Mouse (Mus musculus) midbrain, embryonic 11.5 days (tissue): ENCODE measurements around the gene Il12b. TPM values are rescaled to one million over a fixed set of nuclear protein-coding genes. Genes with fewer than 3 reads are reported as not detected.
A peak's percentile ranks its signal among the peaks of the same experiment; 100 is the strongest.

Experiments
- ATAC-seq: fragments of 200-750 bp; cut with Nextera tagmentation; 2 replicates; pipeline ENCODE4 v1.8.0; 2017; ENCODE audit warnings: moderate TSS enrichment, moderate library complexity; ENCODE audit not compliant: low FRiP score
- DNase-seq: peaks from one replicate; pipeline ENCODE4 v3.0.0; 2015; ENCODE audit warnings: low spot score; ENCODE audit errors: missing footprints
- H3K27ac ChIP-seq: fragments of 300-500 bp; sonication (generic); 2 replicates; pipeline ENCODE4 v1.5.1; 2014; ENCODE audit warnings: low read depth, low read length
- H3K27me3 ChIP-seq: fragments of 300-500 bp; sonication (generic); 2 replicates; pipeline ENCODE4 v1.6.1; 2014; ENCODE audit warnings: mild to moderate bottlenecking, low read length, moderate library complexity, mixed read lengths; ENCODE audit not compliant: control insufficient read depth, insufficient read depth
- H3K36me3 ChIP-seq: fragments of 300-500 bp; sonication (generic); 2 replicates; pipeline ENCODE4 v1.6.1; 2014; ENCODE audit warnings: mild to moderate bottlenecking, low read length, moderate library complexity, mixed read lengths; ENCODE audit not compliant: control insufficient read depth, insufficient read depth
- H3K4me1 ChIP-seq: fragments of 300-500 bp; sonication (generic); 2 replicates; pipeline ENCODE4 v1.6.1; 2014; ENCODE audit warnings: low read length; ENCODE audit not compliant: control insufficient read depth, insufficient read depth
- H3K4me2 ChIP-seq: fragments of 300-500 bp; sonication (generic); 2 replicates; pipeline ENCODE4 v1.6.1; 2014; ENCODE audit warnings: mild to moderate bottlenecking, moderate library complexity
- H3K4me3 ChIP-seq: fragments of 300-500 bp; sonication (generic); 2 replicates; pipeline ENCODE4 v1.5.1; 2014; ENCODE audit warnings: low read depth, low read length
- H3K9ac ChIP-seq: fragments of 300-500 bp; sonication (generic); 2 replicates; pipeline ENCODE4 v1.6.1; 2014; ENCODE audit warnings: low read length
- H3K9me3 ChIP-seq: fragments of 300-500 bp; sonication (generic); 2 replicates; pipeline ENCODE4 v1.6.1; 2016; ENCODE audit warnings: low read length; ENCODE audit not compliant: control insufficient read depth
- WGBS: fragments of 180-500 bp; shearing (Covaris S2); extraction: QIAGEN DNeasy Blood & Tissue Kit; methylation state at CpG from one replicate; pipeline ENCODE4 v1.1.7; 2014; 5-methylcytosine and 5-hydroxymethylcytosine counted together
- polyA plus RNA-seq: library from polyadenylated mRNA; unstranded; fragments of >200 nt; fragmentation: Nextera tagmentation; extraction: Ambion mirVana; gene quantifications from 2 replicates; pipeline ENCODE4 v1.2.1, GENCODE M21; 2014

The Il12b gene
- polyA plus RNA-seq, 1 experiment from 2014 or later: not detected

DNA sequence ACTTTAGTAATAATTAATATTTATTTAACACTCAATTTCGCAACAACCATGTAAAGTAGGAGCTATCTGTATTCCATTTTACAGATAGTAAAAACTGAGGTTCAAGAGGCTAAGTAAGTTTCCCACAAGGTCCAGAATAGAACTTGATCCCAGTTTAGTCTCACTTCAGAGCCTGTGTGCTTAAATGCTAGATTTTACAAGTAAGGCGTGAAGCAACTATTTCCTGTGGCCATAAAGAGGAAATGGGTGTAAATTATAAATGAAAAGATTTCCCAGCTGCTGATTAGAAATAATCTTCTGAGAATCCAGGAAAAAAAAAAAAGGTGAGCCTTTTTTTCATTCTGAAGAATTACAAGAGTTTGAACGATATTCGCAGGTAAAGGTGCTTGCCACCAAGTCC, 5.2 kb downstream of the Il12b start:
- no peak overlapping the region for H3K4me3 ChIP-seq
- 88% methylated on average over 4 of the region's 4 CpGs for WGBS
- H3K27me3 ChIP-seq: peaks cover 7% of the 10 kb centered on the region
- no peak overlapping the region for H3K4me2 ChIP-seq
- no peak overlapping the region for H3K27ac ChIP-seq
- H3K9ac ChIP-seq: no peak overlapping the region
- no peaks in the 10 kb centered on the region for H3K9me3 ChIP-seq
- ATAC-seq: no peak
- H3K36me3 ChIP-seq: no peaks in the 10 kb centered on the region
- peak; percentile 45 for DNase-seq
- no peaks in the 10 kb centered on the region; the same call in 1 of the 2 replicates for H3K4me1 ChIP-seq

DNA sequence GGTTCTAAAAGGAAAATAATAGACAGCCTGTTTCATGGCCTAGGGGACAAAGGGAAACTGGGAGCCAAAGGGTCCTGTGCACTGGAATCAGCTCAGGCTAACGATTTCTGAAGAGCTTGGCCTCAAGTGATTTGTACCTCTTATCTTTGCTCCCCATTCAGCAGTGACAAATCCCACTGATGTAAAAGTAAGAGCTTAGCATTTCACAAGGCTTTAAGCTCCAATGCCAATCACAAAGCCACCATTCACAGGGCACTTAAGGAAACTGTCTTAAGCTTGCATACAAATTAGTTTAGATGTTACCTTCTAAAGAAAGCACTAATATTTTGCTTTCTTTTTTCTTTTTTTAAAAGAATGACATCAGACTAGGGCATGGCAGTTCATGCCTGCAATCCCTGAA, 6.1 kb downstream of the Il12b start:
- Histone ChIP-seq H3K27ac (no peak overlapping the region), H3K4me1 (no peaks in the 10 kb centered on the region; the same call in 1 of the 2 replicates), H3K4me2 (no peak overlapping the region), H3K9me3 (no peaks in the 10 kb centered on the region), H3K27me3 (peaks cover 7% of the 10 kb centered on the region), H3K9ac (no peak overlapping the region), H3K4me3 (no peak overlapping the region), H3K36me3 (no peaks in the 10 kb centered on the region)
- DNase-seq: peak; percentile 86
- WGBS: 3% methylated on average over 1 of the region's 1 CpGs
- ATAC-seq: peak; percentile 68; the same call in 1 of the 2 replicates

- H3K9ac ChIP-seq: no peak overlapping the region
- no peak overlapping the region for H3K4me3 ChIP-seq
- peaks cover 7% of the 10 kb centered on the region for H3K27me3 ChIP-seq
- DNase-seq (no peak), ATAC-seq (peak; percentile 48; the same call in 1 of the 2 replicates)
- no peaks in the 10 kb centered on the region; the same call in 1 of the 2 replicates for H3K4me1 ChIP-seq
- WGBS: 49% methylated on average over 5 of the region's 5 CpGs
- H3K36me3 ChIP-seq: no peaks in the 10 kb centered on the region
- no peak overlapping the region for H3K4me2 ChIP-seq
- no peak overlapping the region for H3K27ac ChIP-seq
- H3K9me3 ChIP-seq: no peaks in the 10 kb centered on the region
Measured at GRCm38 (mm10) chr11:44406457-44406856, 6.6 kb downstream of the Il12b start.

- H3K27me3 ChIP-seq: peaks cover 7% of the 10 kb centered on the region
- 18% methylated on average over 5 of the region's 5 CpGs for WGBS
- no peaks in the 10 kb centered on the region for H3K9me3 ChIP-seq
- no peak overlapping the region for H3K4me2 ChIP-seq
- ATAC-seq (no peak), DNase-seq (peak; percentile 39)
- no peak overlapping the region for H3K4me3 ChIP-seq
- H3K36me3 ChIP-seq: no peaks in the 10 kb centered on the region
- H3K4me1 ChIP-seq: no peaks in the 10 kb centered on the region; the same call in 1 of the 2 replicates
- no peak overlapping the region for H3K9ac ChIP-seq
- no peak overlapping the region for H3K27ac ChIP-seq
Measured at GRCm38 (mm10) chr11:44408626-44409025, 8.8 kb downstream of the Il12b start.

DNA sequence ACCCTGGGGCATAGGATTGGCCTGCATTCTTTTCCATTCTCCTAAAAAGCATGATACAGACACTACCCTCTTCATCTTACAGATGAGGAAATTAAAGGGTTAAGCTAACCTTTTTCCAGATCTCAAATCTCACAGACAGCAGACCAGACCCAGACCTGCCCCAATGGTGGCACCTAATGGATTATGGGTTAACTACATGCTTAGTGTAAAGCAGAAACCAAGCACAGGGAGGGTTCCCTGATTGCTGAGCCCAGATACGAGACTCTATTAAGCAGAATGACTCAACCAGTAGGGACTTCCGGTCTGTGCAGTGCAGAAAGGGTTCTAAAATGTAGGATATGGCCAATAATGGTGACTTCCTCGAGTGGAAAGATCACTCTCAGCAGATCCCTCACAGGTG, 10.6 kb downstream of the Il12b start:
- WGBS: 70% methylated on average over 3 of the region's 3 CpGs

GRCm38 (mm10) chr11:44412276-44412675, 12.4 kb downstream of the Il12b start:
- no peak overlapping the region for H3K9ac ChIP-seq
- WGBS: 84% methylated on average over 8 of the region's 8 CpGs
- H3K27ac ChIP-seq: no peak overlapping the region
- ATAC-seq (no peak), DNase-seq (peak; percentile 10)
- no peak overlapping the region for H3K4me2 ChIP-seq
- H3K36me3 ChIP-seq: no peaks in the 10 kb centered on the region
- H3K9me3 ChIP-seq: no peaks in the 10 kb centered on the region
- H3K4me3 ChIP-seq: no peak overlapping the region
- peaks cover 2% of the 10 kb centered on the region for H3K27me3 ChIP-seq
- no peaks in the 10 kb centered on the region for H3K4me1 ChIP-seq

More for the DNA sequence above, 10.6 kb downstream of the Il12b start:
- ATAC-seq (no peak), DNase-seq (no peak)
- Histone ChIP-seq H3K27me3 (peaks cover 2% of the 10 kb centered on the region), H3K9me3 (no peaks in the 10 kb centered on the region), H3K4me3 (no peak overlapping the region), H3K4me2 (no peak overlapping the region), H3K27ac (no peak overlapping the region), H3K4me1 (no peaks in the 10 kb centered on the region; the same call in 1 of the 2 replicates), H3K36me3 (no peaks in the 10 kb centered on the region), H3K9ac (no peak overlapping the region)

DNA sequence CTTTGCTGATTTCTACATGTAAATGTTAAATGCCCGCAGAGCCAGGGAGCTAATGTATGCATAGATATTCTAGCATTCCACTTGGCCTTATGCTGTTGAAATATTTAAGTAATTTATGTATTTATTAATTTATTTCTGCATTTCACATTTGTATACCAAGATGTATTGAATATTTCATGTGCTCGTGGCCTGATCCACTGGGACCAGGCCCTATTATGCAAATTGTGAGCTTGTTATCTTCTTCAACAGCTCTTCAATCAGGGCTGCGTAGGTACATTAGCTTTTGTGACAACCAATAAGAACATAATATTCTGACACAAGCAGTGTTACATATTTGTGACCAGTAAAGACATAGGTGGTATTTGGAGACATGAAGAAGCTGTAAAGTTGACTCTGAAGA, 13.5 kb downstream of the Il12b start:
- H3K27ac ChIP-seq: no peak overlapping the region
- DNase-seq: no peak
- 88% methylated on average over 3 of the region's 3 CpGs for WGBS
- no peaks in the 10 kb centered on the region for H3K4me1 ChIP-seq
- ATAC-seq: no peak
- no peaks in the 10 kb centered on the region for H3K9me3 ChIP-seq
- no peaks in the 10 kb centered on the region; the same call in none of the 2 replicates for H3K27me3 ChIP-seq
- no peak overlapping the region for H3K4me2 ChIP-seq
- no peaks in the 10 kb centered on the region for H3K36me3 ChIP-seq
- no peak overlapping the region for H3K9ac ChIP-seq
- H3K4me3 ChIP-seq: no peak overlapping the region

DNA sequence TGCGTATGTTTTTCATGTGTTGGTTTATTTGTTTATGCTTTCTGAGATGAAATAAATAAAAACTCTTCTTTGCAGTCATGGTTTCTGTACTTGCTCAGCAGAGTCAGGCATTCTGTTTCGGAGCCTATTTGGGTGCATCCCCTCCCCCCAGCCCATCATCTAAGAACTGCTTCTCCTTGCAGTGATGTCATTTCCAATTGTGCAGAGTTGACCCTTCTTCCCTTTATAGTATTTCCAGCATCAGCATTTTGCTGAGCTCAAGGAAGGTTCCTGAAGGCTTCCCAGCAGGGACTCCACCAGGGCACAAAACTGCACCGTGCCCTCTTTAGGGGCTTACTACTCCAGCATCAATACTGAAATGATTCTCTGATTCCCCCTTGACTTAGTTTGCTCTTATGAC, 14.7 kb downstream of the Il12b start:
- Histone ChIP-seq H3K27ac (no peak overlapping the region), H3K4me2 (no peak overlapping the region), H3K9me3 (no peaks in the 10 kb centered on the region), H3K27me3 (no peaks in the 10 kb centered on the region; the same call in 1 of the 2 replicates), H3K4me1 (no peaks in the 10 kb centered on the region), H3K4me3 (no peak overlapping the region), H3K9ac (no peak overlapping the region), H3K36me3 (no peaks in the 10 kb centered on the region)
- DNase-seq (no peak), ATAC-seq (no peak)
- 78% methylated on average over 3 of the region's 3 CpGs for WGBS

DNA sequence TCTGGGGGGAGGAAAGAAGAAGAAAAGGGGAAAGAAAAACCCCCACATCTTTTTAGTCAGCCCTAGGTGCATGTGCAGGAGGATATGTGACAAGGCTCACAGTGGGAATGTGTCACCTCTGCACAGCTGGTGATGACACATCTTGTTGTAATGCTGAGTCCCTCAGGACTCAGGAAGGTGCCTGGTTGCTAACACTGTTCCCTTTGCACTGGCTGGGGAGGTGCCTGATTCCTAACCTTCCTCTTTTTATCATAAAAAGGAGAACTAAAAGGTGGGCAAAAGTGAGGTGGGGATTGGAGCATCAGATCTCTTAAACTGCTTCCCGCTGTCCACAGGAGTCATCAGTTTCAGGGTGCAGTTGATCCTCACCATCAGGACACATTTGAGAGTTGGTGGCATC, 17.5 kb downstream of the Il12b start:
- Histone ChIP-seq H3K4me2 (no peak overlapping the region), H3K9me3 (no peaks in the 10 kb centered on the region), H3K27me3 (no peaks in the 10 kb centered on the region), H3K4me3 (no peak overlapping the region), H3K4me1 (no peaks in the 10 kb centered on the region), H3K9ac (no peak overlapping the region), H3K36me3 (no peaks in the 10 kb centered on the region), H3K27ac (no peak overlapping the region)
- DNase-seq (no peak), ATAC-seq (no peak)
- WGBS: 88% methylated on average over 1 of the region's 1 CpGs
